Mouse (Mus musculus) erythroblast, embryonic 14.5 days (primary cell): ENCODE results near the gene Mical3.

Source experiments
- GATA1 ChIP-seq: IDR thresholded peaks from 2 replicates; pipeline ENCODE4 v1.6.1; 2012; ENCODE audit warnings: low read length, inconsistent platforms, mixed read lengths
- TAL1 ChIP-seq: IDR thresholded peaks from 3 replicates; pipeline ENCODE4 v1.6.1; 2012; ENCODE audit warnings: low read length, inconsistent platforms, mixed read lengths

GRCm38 (mm10) chr6:120986172-120986571 is 144.6 kb downstream of the Mical3 start:
- TF ChIP-seq GATA1 (no peak), TAL1 (no peak)
